Comparison of ENCODE assay signal across 7 mouse cellular contexts in the genomic region with DNA sequence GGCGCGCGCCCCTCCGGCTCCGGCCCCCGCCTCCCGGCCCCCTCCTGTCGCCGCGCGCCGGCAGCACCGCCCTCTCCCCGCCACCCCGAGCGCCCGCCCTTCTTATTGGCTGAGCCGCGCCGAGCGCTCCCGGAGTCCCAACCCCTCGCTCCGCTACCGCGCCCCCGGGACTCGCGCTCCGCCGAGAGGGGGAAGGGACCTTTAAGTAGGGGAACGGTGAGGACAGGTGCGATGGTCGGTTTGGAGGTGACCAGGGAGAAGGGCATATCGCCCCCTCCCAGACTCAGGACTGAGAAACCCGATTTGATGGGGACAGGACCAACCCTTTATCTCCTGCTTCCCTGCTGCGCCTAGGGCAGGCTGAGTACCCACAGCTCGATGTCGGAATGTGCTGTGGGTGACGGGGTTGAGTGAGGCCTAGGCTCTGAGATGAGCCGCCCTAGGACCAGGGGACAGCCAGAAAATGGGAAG. TPM values are rescaled to one million over a fixed set of nuclear protein-coding genes. Genes with fewer than 3 reads are reported as not detected.
A peak's percentile ranks its signal among the peaks of the same experiment; 100 is the strongest.
DNase-seq lines count a peak whose midpoint lies in the region; ATAC-seq lines count a peak whose summit lies in the region.

No protein-coding gene starts in this region.

- peak overlapping the region; percentile 54 for H3K9ac ChIP-seq in midbrain, embryonic 11.5 days (ENCODE audit: low read length)
- H3K9ac ChIP-seq in stomach, embryonic 14.5 days (replicated peaks; ENCODE audit: low read depth, low read length), result peak overlapping the region; percentile 80

- peak; percentile 49 for ATAC-seq in inflammation-experienced regulatory T-cells, adult 6 months
- peak; percentile 86 for ATAC-seq in midbrain, embryonic 11.5 days (ENCODE audit: low FRiP score)
- peak; percentile 78 for ATAC-seq in stomach, embryonic 14.5 days (ENCODE audit: insufficient number of reproducible peaks, insufficient read depth, low FRiP score, low read depth)

- WGBS in midbrain, embryonic 11.5 days, result 1% methylated on average over 22 of the region's 41 CpGs
- WGBS in stomach, embryonic 14.5 days, result under 1% methylated on average over 36 of the region's 41 CpGs

- peaks cover 29% of the 10 kb centered on the region for H3K4me1 ChIP-seq in midbrain, embryonic 11.5 days (ENCODE audit: control insufficient read depth, insufficient read depth, low read length)
- peaks cover 49% of the 10 kb centered on the region for H3K4me1 ChIP-seq in stomach, embryonic 14.5 days (ENCODE audit: control insufficient read depth, insufficient read depth, low read length)

- intact Hi-C loops in gastrocnemius, postnatal 36 days (cut with DNase I), result no loop called here
- intact Hi-C loops in left cerebral cortex, postnatal 14 days (cut with DNase I), result no loop called here

- H3K9me3 ChIP-seq in midbrain, embryonic 11.5 days (ENCODE audit: control insufficient read depth, low read length), result no peaks in the 10 kb centered on the region
- no peaks in the 10 kb centered on the region for H3K9me3 ChIP-seq in stomach, embryonic 14.5 days (ENCODE audit: control insufficient read depth, low read depth, low read length)

- H3K4me3 ChIP-seq in midbrain, embryonic 11.5 days (ENCODE audit: low read depth, low read length), result peak overlapping the region; percentile 75
- H3K4me3 ChIP-seq in stomach, embryonic 14.5 days (ENCODE audit: low read depth, low read length), result peak overlapping the region; percentile 68

- no peaks in the 10 kb centered on the region for H3K36me3 ChIP-seq in midbrain, embryonic 11.5 days (ENCODE audit: control insufficient read depth, insufficient read depth, low read length)
- no peaks in the 10 kb centered on the region for H3K36me3 ChIP-seq in stomach, embryonic 14.5 days (ENCODE audit: control insufficient read depth, insufficient read depth, low read length)

- peak overlapping the region; percentile 90 for H3K4me2 ChIP-seq in midbrain, embryonic 11.5 days
- peak overlapping the region; percentile 99 for H3K4me2 ChIP-seq in stomach, embryonic 14.5 days (replicated peaks; ENCODE audit: low read depth, low read length)

- peak; percentile 91 for DNase-seq in adrenal gland, postnatal 25 days
- DNase-seq in embryo, embryonic 10.5 days (ENCODE audit: low spot score), result peak; percentile 90
- DNase-seq in gastrocnemius, postnatal 36 days, result peak; percentile 34 to 51
- peak; percentile 80 to 90 for DNase-seq in left cerebral cortex, postnatal 14 days (ENCODE audit: low spot score in 2 of 2)
- peak; percentile 98 for DNase-seq in midbrain, embryonic 11.5 days (ENCODE audit: low spot score, missing footprints)

- H3K27ac ChIP-seq in midbrain, embryonic 11.5 days (ENCODE audit: low read depth, low read length), result peak overlapping the region; percentile 94
- H3K27ac ChIP-seq in stomach, embryonic 14.5 days (ENCODE audit: low read length), result peak overlapping the region; percentile 91

- H3K27me3 ChIP-seq in midbrain, embryonic 11.5 days (ENCODE audit: control insufficient read depth, insufficient read depth, low read length), result peaks cover 19% of the 10 kb centered on the region
- no peaks in the 10 kb centered on the region for H3K27me3 ChIP-seq in stomach, embryonic 14.5 days (ENCODE audit: control insufficient read depth, insufficient read depth, low read length)

RNA-seq across cellular contexts. Expression of a gene that starts 0.3 kb away (rescaled TPM):
- 12.7 and 26.0 TPM in 2 replicates for total RNA-seq in adrenal gland, postnatal 25 days (2021)
- total RNA-seq in gastrocnemius, postnatal 36 days (2021), result 1 to 10 TPM; 2.2 to 2.6 TPM
- under 1 TPM in 2 of 3 experiments, not detected in 1; 0.38 to 0.47 TPM for polyA plus RNA-seq in inflammation-experienced regulatory T-cells, adult 6 months (2017; shearing (Covaris generic))
- 10 to 100 TPM; 19.9 to 22.1 TPM for total RNA-seq in left cerebral cortex, postnatal 14 days (2021)
- 12.5 and 16.2 TPM in 2 replicates for polyA plus RNA-seq in midbrain, embryonic 11.5 days (2014; fragmentation: Nextera tagmentation; extraction: Ambion mirVana)
- 8.9 and 9.8 TPM in 2 replicates for polyA plus RNA-seq in stomach, embryonic 14.5 days (2014; fragmentation: Nextera tagmentation; extraction: Ambion mirVana)

RNA-seq across cellular contexts. Expression of a gene that starts 12.9 kb away (rescaled TPM):
- total RNA-seq in adrenal gland, postnatal 25 days (2021), result 8.3 and 8.7 TPM in 2 replicates
- total RNA-seq in gastrocnemius, postnatal 36 days (2021), result 1 to 10 TPM; 4.9 to 5.4 TPM
- polyA plus RNA-seq in inflammation-experienced regulatory T-cells, adult 6 months (2017; shearing (Covaris generic)), result under 1 TPM in 2 of 3 experiments, not detected in 1; 0.08 to 0.17 TPM
- 10 to 100 TPM; 10.2 to 12.1 TPM for total RNA-seq in left cerebral cortex, postnatal 14 days (2021)
- 4.9 and 5.5 TPM in 2 replicates for polyA plus RNA-seq in midbrain, embryonic 11.5 days (2014; fragmentation: Nextera tagmentation; extraction: Ambion mirVana)
- polyA plus RNA-seq in stomach, embryonic 14.5 days (2014; fragmentation: Nextera tagmentation; extraction: Ambion mirVana), result 4.6 and 4.9 TPM in 2 replicates

RNA-seq across cellular contexts. Expression of a gene that starts 40.2 kb away (rescaled TPM):
- 0.27 and 1.2 TPM in 2 replicates for total RNA-seq in adrenal gland, postnatal 25 days (2021)
- total RNA-seq in gastrocnemius, postnatal 36 days (2021), result not detected
- polyA plus RNA-seq in inflammation-experienced regulatory T-cells, adult 6 months (2017; shearing (Covaris generic)), result 1 to 10 TPM; 1.1 to 1.7 (median 1.4) TPM
- total RNA-seq in left cerebral cortex, postnatal 14 days (2021), result 1 to 10 TPM; 2.1 to 3.4 TPM
- polyA plus RNA-seq in midbrain, embryonic 11.5 days (2014; fragmentation: Nextera tagmentation; extraction: Ambion mirVana), result 0.40 and 0.66 TPM in 2 replicates
- 0.57 and 0.68 TPM in 2 replicates for polyA plus RNA-seq in stomach, embryonic 14.5 days (2014; fragmentation: Nextera tagmentation; extraction: Ambion mirVana)

RNA-seq across cellular contexts. Expression of a gene that starts 41.7 kb away (rescaled TPM):
- total RNA-seq in adrenal gland, postnatal 25 days (2021), result 83.6 and 88.2 TPM in 2 replicates
- total RNA-seq in gastrocnemius, postnatal 36 days (2021), result 10 to 100 TPM; 37.6 to 38.0 TPM
- 10 to 100 TPM; 15.5 to 26.5 (median 20.9) TPM for polyA plus RNA-seq in inflammation-experienced regulatory T-cells, adult 6 months (2017; shearing (Covaris generic))
- total RNA-seq in left cerebral cortex, postnatal 14 days (2021), result 10 to 100 TPM; 46.7 to 51.4 TPM
- 32.5 and 34.1 TPM in 2 replicates for polyA plus RNA-seq in midbrain, embryonic 11.5 days (2014; fragmentation: Nextera tagmentation; extraction: Ambion mirVana)
- 46.2 and 52.5 TPM in 2 replicates for polyA plus RNA-seq in stomach, embryonic 14.5 days (2014; fragmentation: Nextera tagmentation; extraction: Ambion mirVana)

Comparison
In these comparisons a context has a peak if more than half of its experiments do, and no peak if none do; other contexts are left out.
1. Peak in every context shown above with its lines: DNase-seq, ATAC-seq, H3K4me3 ChIP-seq and H3K27ac ChIP-seq.
2. DNase-seq: peak in every context shown above with its lines; median percentile 98 in midbrain, embryonic 11.5 days; 91 in adrenal gland, postnatal 25 days; 90 in embryo, embryonic 10.5 days; 85 in left cerebral cortex, postnatal 14 days; 42 in gastrocnemius, postnatal 36 days.